12 mouse cellular contexts compared by ENCODE assay signal in genomic region chr9:59182490-59182889, GRCm38 (mm10).
A peak's percentile ranks its signal among the peaks of the same experiment; 100 is the strongest.
DNase-seq lines count a peak whose midpoint lies in the region; ATAC-seq and TF ChIP-seq lines count a peak whose summit lies in the region.
"Had no signal": no experiment of that assay in that cellular context is flagged by ENCODE, and none has a peak within 500 bp of the region (broad histone marks: within the 10 kb centered on the region; RNA-seq: fewer than 3 reads in every experiment).

No protein-coding gene starts in this region.

- no peaks in the 10 kb centered on the region for H3K27me3 ChIP-seq in intestine, embryonic 16.5 days (replicated peaks; ENCODE audit: control insufficient read depth, insufficient read depth, low read length)
- no peaks in the 10 kb centered on the region for H3K27me3 ChIP-seq in midbrain, postnatal 0 days (ENCODE audit: insufficient read depth, low read length)
- H3K27me3 ChIP-seq in hindbrain, embryonic 13.5 days: no peaks in the 10 kb centered on the region

- peaks cover 11% of the 10 kb centered on the region; the same call in 1 of the 2 replicates for H3K4me1 ChIP-seq in intestine, embryonic 16.5 days (ENCODE audit: control insufficient read depth, insufficient read depth, low read length)
- H3K4me1 ChIP-seq in midbrain, postnatal 0 days (ENCODE audit: insufficient read depth, low read length): no peaks in the 10 kb centered on the region
- 0 out of 2 replicates have a peak, but pooled peaks cover 3% of the 10 kb centered on the region for H3K4me1 ChIP-seq in hindbrain, embryonic 13.5 days (replicated peaks)

- no peak overlapping the region for H3K4me3 ChIP-seq in intestine, embryonic 16.5 days (ENCODE audit: low read length)
- no peak overlapping the region for H3K4me3 ChIP-seq in midbrain, postnatal 0 days (ENCODE audit: low read depth, low read length)
- no peak overlapping the region for H3K4me3 ChIP-seq in hindbrain, embryonic 13.5 days
- H3K4me3 ChIP-seq: heart, embryonic 10.5 days; limb, embryonic 13.5 days had no signal

- TF ChIP-seq CTCF in midbrain, postnatal 0 days (IDR thresholded peaks at IDR 0.05): no peak

- peak overlapping the region; percentile 70 for H3K27ac ChIP-seq in intestine, embryonic 16.5 days (ENCODE audit: low read length)
- H3K27ac ChIP-seq in midbrain, postnatal 0 days (ENCODE audit: low read depth, low read length): no peak overlapping the region
- H3K27ac ChIP-seq in hindbrain, embryonic 13.5 days: no peak overlapping the region
- H3K27ac ChIP-seq: heart, embryonic 10.5 days had no signal

- H3K4me2 ChIP-seq in intestine, embryonic 16.5 days (ENCODE audit: low read depth, low read length): 0 out of 2 replicates have a peak overlapping the region, but pooled peaks have one; percentile 3
- H3K4me2 ChIP-seq in midbrain, postnatal 0 days (ENCODE audit: low read depth, low read length, poor library complexity, severe bottlenecking): no peak overlapping the region
- no peak overlapping the region for H3K4me2 ChIP-seq in hindbrain, embryonic 13.5 days
- H3K4me2 ChIP-seq: limb, embryonic 13.5 days had no signal

- H3K36me3 ChIP-seq in intestine, embryonic 16.5 days (ENCODE audit: control insufficient read depth, insufficient read depth, low read length): no peaks in the 10 kb centered on the region
- H3K36me3 ChIP-seq in midbrain, postnatal 0 days (ENCODE audit: insufficient read depth, low read length): no peaks in the 10 kb centered on the region
- no peaks in the 10 kb centered on the region for H3K36me3 ChIP-seq in hindbrain, embryonic 13.5 days
- H3K36me3 ChIP-seq: heart, embryonic 10.5 days; limb, embryonic 13.5 days had no signal

- 56% methylated on average over 8 of the region's 8 CpGs for WGBS in intestine, embryonic 16.5 days
- 68% methylated on average over 8 of the region's 8 CpGs for WGBS in midbrain, postnatal 0 days
- 79% methylated on average over 8 of the region's 8 CpGs for WGBS in hindbrain, embryonic 13.5 days

- no peak overlapping the region for H3K9ac ChIP-seq in intestine, embryonic 16.5 days (ENCODE audit: low read depth, low read length)
- no peak overlapping the region for H3K9ac ChIP-seq in midbrain, postnatal 0 days (replicated peaks; ENCODE audit: low read length, poor library complexity, severe bottlenecking)
- H3K9ac ChIP-seq in hindbrain, embryonic 13.5 days: no peak overlapping the region
- H3K9ac ChIP-seq: limb, embryonic 13.5 days had no signal

- DNase-seq in layer of hippocampus, adult 11-12 months (ENCODE audit: low spot score): peak; percentile 62
- DNase-seq in layer of hippocampus, adult 9-10 months (ENCODE audit: low spot score): no peak
- DNase-seq in right cerebral cortex, postnatal 25 days: peak; percentile 66
- no peak for DNase-seq in midbrain, postnatal 0 days (ENCODE audit: low spot score)
- DNase-seq: cerebellum, adult 11-12 months had no signal

- ATAC-seq in frontal cortex, adult (ENCODE audit: low TSS enrichment): peak; percentile 84
- ATAC-seq in intestine, embryonic 16.5 days: peak; percentile 42
- ATAC-seq in midbrain, postnatal 0 days (ENCODE audit: low FRiP score): no peak
- no peak for ATAC-seq in megakaryocyte-erythroid progenitor cell, adult 5-6 weeks (replicated peaks; ENCODE audit: low FRiP score, low TSS enrichment, poor library complexity, severe bottlenecking)
- ATAC-seq in hindbrain, embryonic 13.5 days (ENCODE audit: low FRiP score): no peak
- ATAC-seq: inflammation-experienced regulatory T-cells, adult 6 months had no signal

- H3K9me3 ChIP-seq in intestine, embryonic 16.5 days (ENCODE audit: control insufficient read depth, low read length): no peaks in the 10 kb centered on the region
- no peaks in the 10 kb centered on the region for H3K9me3 ChIP-seq in midbrain, postnatal 0 days (ENCODE audit: low read length)
- no peaks in the 10 kb centered on the region for H3K9me3 ChIP-seq in hindbrain, embryonic 13.5 days
- H3K9me3 ChIP-seq: heart, embryonic 10.5 days; limb, embryonic 13.5 days had no signal

Comparison
In these comparisons a context has a peak if more than half of its experiments do, and no peak if none do; other contexts are left out.
1. DNase-seq: peak in layer of hippocampus, adult 11-12 months (single experiment) and right cerebral cortex, postnatal 25 days (single experiment); none in layer of hippocampus, adult 9-10 months (single experiment) and midbrain, postnatal 0 days (single experiment).
2. ATAC-seq: peak in frontal cortex, adult (single experiment) and intestine, embryonic 16.5 days (single experiment); none in midbrain, postnatal 0 days (single experiment), megakaryocyte-erythroid progenitor cell, adult 5-6 weeks (single experiment) and hindbrain, embryonic 13.5 days (single experiment).